Comparison of ENCODE assay signal across 15 mouse cellular contexts in genomic region chr1:92033463-92033862, GRCm38 (mm10).
DNase-seq lines count a peak whose midpoint lies in the region; ATAC-seq and TF ChIP-seq lines count a peak whose summit lies in the region.
"Had no signal": no experiment of that assay in that cellular context is flagged by ENCODE, and none has a peak within 500 bp of the region (broad histone marks: within the 10 kb centered on the region; RNA-seq: fewer than 3 reads in every experiment).

No protein-coding gene starts in this region.

- no peak overlapping the region for H3K9ac ChIP-seq in forebrain, postnatal 0 days
- no peak overlapping the region for H3K9ac ChIP-seq in forebrain, embryonic 15.5 days (replicated peaks)
- no peak overlapping the region for H3K9ac ChIP-seq in heart, adult 2 months (ENCODE audit: low read depth, low read length)
- no peak overlapping the region for H3K9ac ChIP-seq in neural tube, embryonic 13.5 days
- H3K9ac ChIP-seq in neural tube, embryonic 15.5 days (replicated peaks) = no peak overlapping the region
- H3K9ac ChIP-seq: heart, embryonic 13.5 days; hindbrain, embryonic 12.5 days had no signal

- no peak overlapping the region for H3K4me2 ChIP-seq in forebrain, postnatal 0 days (ENCODE audit: low read depth)
- no peak overlapping the region for H3K4me2 ChIP-seq in forebrain, embryonic 15.5 days (replicated peaks)
- no peak overlapping the region for H3K4me2 ChIP-seq in neural tube, embryonic 13.5 days
- no peak overlapping the region for H3K4me2 ChIP-seq in neural tube, embryonic 15.5 days
- H3K4me2 ChIP-seq: heart, embryonic 13.5 days; hindbrain, embryonic 12.5 days had no signal

- no peak for DNase-seq in forebrain, postnatal 0 days
- no peak for DNase-seq in heart, adult 2 months
- DNase-seq in heart, postnatal 36 days = no peak
- DNase-seq in liver = no peak
- DNase-seq: adrenal gland, adult 2 months; adrenal gland, postnatal 25 days; kidney, adult 11 months; kidney, adult 9 months had no signal

- no peaks in the 10 kb centered on the region for H3K27me3 ChIP-seq in forebrain, postnatal 0 days (ENCODE audit: insufficient read depth, low read length)
- no peaks in the 10 kb centered on the region for H3K27me3 ChIP-seq in forebrain, embryonic 15.5 days
- H3K27me3 ChIP-seq in heart, adult 2 months (ENCODE audit: control insufficient read depth, insufficient read depth, low read length) = no peaks in the 10 kb centered on the region
- H3K27me3 ChIP-seq in neural tube, embryonic 13.5 days = no peaks in the 10 kb centered on the region
- H3K27me3 ChIP-seq in neural tube, embryonic 15.5 days (replicated peaks) = no peaks in the 10 kb centered on the region
- H3K27me3 ChIP-seq: heart, embryonic 13.5 days; hindbrain, embryonic 12.5 days had no signal

- H3K9me3 ChIP-seq in forebrain, postnatal 0 days (ENCODE audit: low read length) = no peaks in the 10 kb centered on the region
- H3K9me3 ChIP-seq in forebrain, embryonic 15.5 days = no peaks in the 10 kb centered on the region
- 0 out of 2 replicates have a peak, but pooled peaks cover 4% of the 10 kb centered on the region for H3K9me3 ChIP-seq in neural tube, embryonic 13.5 days
- no peaks in the 10 kb centered on the region for H3K9me3 ChIP-seq in neural tube, embryonic 15.5 days (replicated peaks)
- H3K9me3 ChIP-seq: heart, embryonic 13.5 days; hindbrain, embryonic 12.5 days had no signal

- H3K4me3 ChIP-seq in forebrain, postnatal 0 days (ENCODE audit: low read depth, low read length) = no peak overlapping the region
- H3K4me3 ChIP-seq in forebrain, embryonic 15.5 days = no peak overlapping the region
- no peak overlapping the region for H3K4me3 ChIP-seq in heart, adult 2 months
- no peak overlapping the region for H3K4me3 ChIP-seq in neural tube, embryonic 13.5 days
- no peak overlapping the region for H3K4me3 ChIP-seq in neural tube, embryonic 15.5 days (replicated peaks)
- H3K4me3 ChIP-seq: embryonic facial prominence, embryonic 10.5 days; heart, embryonic 13.5 days; hindbrain, embryonic 12.5 days had no signal

- H3K36me3 ChIP-seq in forebrain, postnatal 0 days (ENCODE audit: insufficient read depth) = no peaks in the 10 kb centered on the region
- 0 out of 2 replicates have a peak, but pooled peaks cover 4% of the 10 kb centered on the region for H3K36me3 ChIP-seq in forebrain, embryonic 15.5 days
- no peaks in the 10 kb centered on the region for H3K36me3 ChIP-seq in heart, adult 2 months (ENCODE audit: control insufficient read depth, insufficient read depth, low read length)
- peaks cover 13% of the 10 kb centered on the region; the same call in 1 of the 2 replicates for H3K36me3 ChIP-seq in neural tube, embryonic 13.5 days
- H3K36me3 ChIP-seq in neural tube, embryonic 15.5 days = 0 out of 2 replicates have a peak, but pooled peaks cover 8% of the 10 kb centered on the region

- peak; percentile 60 for ATAC-seq in forebrain, postnatal 0 days
- no peak for ATAC-seq in forebrain, embryonic 15.5 days (replicated peaks)
- no peak for ATAC-seq in neural tube, embryonic 13.5 days (ENCODE audit: low read depth)
- no peak for ATAC-seq in neural tube, embryonic 15.5 days (ENCODE audit: low FRiP score)
- ATAC-seq: hindbrain, postnatal 0 days had no signal

- peak; percentile 58; the same call in 1 of the 2 replicates for TF ChIP-seq EP300 in heart, adult 2 months (IDR thresholded peaks at IDR 0.05; ENCODE audit: insufficient read depth, low read depth, low read length)

- H3K79me2 ChIP-seq in heart, adult 2 months (replicated peaks; ENCODE audit: control insufficient read depth, insufficient read depth, low read length) = no peaks in the 10 kb centered on the region; the same call in 1 of the 2 replicates

- H3K4me1 ChIP-seq in forebrain, postnatal 0 days (ENCODE audit: insufficient read depth) = 0 out of 2 replicates have a peak, but pooled peaks cover 2% of the 10 kb centered on the region
- peaks cover 18% of the 10 kb centered on the region for H3K4me1 ChIP-seq in forebrain, embryonic 15.5 days
- H3K4me1 ChIP-seq in heart, adult 2 months (ENCODE audit: control insufficient read depth, insufficient read depth, low read length) = peaks cover 18% of the 10 kb centered on the region
- H3K4me1 ChIP-seq in neural tube, embryonic 13.5 days (replicated peaks) = peaks cover 29% of the 10 kb centered on the region
- H3K4me1 ChIP-seq in neural tube, embryonic 15.5 days = peaks cover 38% of the 10 kb centered on the region

- intact Hi-C loops in heart, adult 2 months (cut with DNase I) = no loop called here
- intact Hi-C loops in heart, postnatal 36 days (cut with DNase I) = no loop called here

- no peak for TF ChIP-seq POLR2A in heart, adult 2 months (IDR thresholded peaks at IDR 0.05; ENCODE audit: insufficient read depth, low read depth, low read length)

- no peak for TF ChIP-seq CTCF in forebrain, postnatal 0 days (IDR thresholded peaks at IDR 0.05; ENCODE audit: low read depth)
- no peak for TF ChIP-seq CTCF in heart, adult 2 months (IDR thresholded peaks at IDR 0.05)

- no peak overlapping the region for H3K27ac ChIP-seq in forebrain, postnatal 0 days (ENCODE audit: low read depth, low read length)
- H3K27ac ChIP-seq in forebrain, embryonic 15.5 days (replicated peaks) = no peak overlapping the region
- no peak overlapping the region for H3K27ac ChIP-seq in heart, adult 2 months
- 0 out of 2 replicates have a peak overlapping the region, but pooled peaks have one; percentile 18 for H3K27ac ChIP-seq in neural tube, embryonic 13.5 days (replicated peaks)
- no peak overlapping the region for H3K27ac ChIP-seq in neural tube, embryonic 15.5 days (replicated peaks)
- H3K27ac ChIP-seq: embryonic facial prominence, embryonic 10.5 days; heart, embryonic 13.5 days; hindbrain, embryonic 12.5 days; hindbrain, postnatal 0 days had no signal

- WGBS in forebrain, postnatal 0 days = 67% methylated on average over 7 of the region's 7 CpGs
- 79% methylated on average over 7 of the region's 7 CpGs for WGBS in forebrain, embryonic 15.5 days
- WGBS in heart, adult 2 months = 82% methylated on average over 7 of the region's 7 CpGs
- WGBS in neural tube, embryonic 13.5 days = 85% methylated on average over 7 of the region's 7 CpGs
- WGBS in neural tube, embryonic 15.5 days = 90% methylated on average over 7 of the region's 7 CpGs
